Mouse (Mus musculus): Measurements from ENCODE around the gene Nme7. TPM values are rescaled to one million over a fixed set of nuclear protein-coding genes. Genes with fewer than 3 reads are reported as not detected.

Gene Nme7
- polyA plus RNA-seq, 1 experiment from 2014 or later: 33.1 TPM

Other genes with a start within 250 kb of the Nme7 start
- 0.26 and 29.6 TPM in 2 replicates for gene Sell, start 242.1 kb upstream of the Nme7 start, polyA plus RNA-seq (2015; fragmentation: Nextera tagmentation; extraction: Ambion mirVana)
- 0.22 TPM in 1 of 2 replicates, not detected in the other for gene Selp, start 188.9 kb upstream of the Nme7 start, polyA plus RNA-seq (2015; fragmentation: Nextera tagmentation; extraction: Ambion mirVana)
- gene F5, start 152.3 kb upstream of the Nme7 start, polyA plus RNA-seq (2015; fragmentation: Nextera tagmentation; extraction: Ambion mirVana): 0.10 and 0.26 TPM in 2 replicates
- gene Slc19a2, start 55.1 kb upstream of the Nme7 start, polyA plus RNA-seq (2015; fragmentation: Nextera tagmentation; extraction: Ambion mirVana): 8.1 and 8.4 TPM in 2 replicates
- 20.0 and 26.3 TPM in 2 replicates for gene Ccdc181, start 28.5 kb upstream of the Nme7 start, polyA plus RNA-seq (2015; fragmentation: Nextera tagmentation; extraction: Ambion mirVana)
- gene Blzf1, start 3.4 kb downstream of the Nme7 start, polyA plus RNA-seq (2015; fragmentation: Nextera tagmentation; extraction: Ambion mirVana): 31.5 and 32.1 TPM in 2 replicates
- gene Atp1b1, start 154.2 kb downstream of the Nme7 start, polyA plus RNA-seq (2015; fragmentation: Nextera tagmentation; extraction: Ambion mirVana): 383 and 428 TPM in 2 replicates

Measured in neural tube, embryonic 15.5 days (tissue).